Mouse (Mus musculus) heart, embryonic 11.5 days (tissue): ENCODE results near the gene Gjd3. TPM values are rescaled to one million over a fixed set of nuclear protein-coding genes. Genes with fewer than 3 reads are reported as not detected.

ENCODE experiments used
- ATAC-seq: fragments of 200-750 bp; cut with Nextera tagmentation; replicated peaks from 2 replicates; pipeline ENCODE4 v1.8.0; 2017; ENCODE audit warnings: moderate library complexity; ENCODE audit not compliant: insufficient number of reproducible peaks, low FRiP score, low TSS enrichment
- H3K27ac ChIP-seq: fragments of 300-500 bp; sonication (generic); 2 replicates; pipeline ENCODE4 v1.5.1; 2014; ENCODE audit warnings: mild to moderate bottlenecking, low read depth, low read length
- H3K27me3 ChIP-seq: fragments of 300-500 bp; sonication (generic); 2 replicates; pipeline ENCODE4 v1.6.1; 2014; ENCODE audit warnings: mild to moderate bottlenecking, low read length, mixed read lengths; ENCODE audit not compliant: control insufficient read depth, insufficient read depth
- H3K36me3 ChIP-seq: fragments of 300-500 bp; sonication (generic); 2 replicates; pipeline ENCODE4 v1.6.1; 2014; ENCODE audit warnings: mild to moderate bottlenecking, low read length, moderate library complexity, mixed read lengths; ENCODE audit not compliant: control insufficient read depth, insufficient read depth
- H3K4me1 ChIP-seq: fragments of 300-500 bp; sonication (generic); 2 replicates; pipeline ENCODE4 v1.6.1; 2014; ENCODE audit warnings: low read length; ENCODE audit not compliant: control insufficient read depth, insufficient read depth
- H3K4me2 ChIP-seq: fragments of 300-500 bp; sonication (generic); 2 replicates; pipeline ENCODE4 v1.6.1; 2014; ENCODE audit warnings: mild to moderate bottlenecking, moderate library complexity
- H3K4me3 ChIP-seq: fragments of 300-500 bp; sonication (generic); 2 replicates; pipeline ENCODE4 v1.5.1; 2014; ENCODE audit warnings: low read depth, low read length
- H3K9ac ChIP-seq: fragments of 300-500 bp; sonication (generic); 2 replicates; pipeline ENCODE4 v1.6.1; 2014; ENCODE audit warnings: mild to moderate bottlenecking, low read depth, low read length, moderate library complexity
- H3K9me3 ChIP-seq: fragments of 300-500 bp; sonication (generic); replicated peaks from 2 replicates; pipeline ENCODE4 v1.6.1; 2016; ENCODE audit warnings: low read length; ENCODE audit not compliant: control insufficient read depth
- WGBS: fragments of 180-500 bp; shearing (Covaris S2); extraction: QIAGEN DNeasy Blood & Tissue Kit; methylation state at CpG from one replicate; pipeline ENCODE4 v1.1.7; 2014; ENCODE audit not compliant: insufficient replicate concordance; 5-methylcytosine and 5-hydroxymethylcytosine counted together
- polyA plus RNA-seq: library from polyadenylated mRNA; unstranded; fragments of >200 nt; fragmentation: Nextera tagmentation; extraction: Ambion mirVana; gene quantifications from 2 replicates; pipeline ENCODE4 v1.2.1, GENCODE M21; 2014

The Gjd3 gene
- polyA plus RNA-seq, 1 experiment from 2014 or later = 1.3 TPM

DNA sequence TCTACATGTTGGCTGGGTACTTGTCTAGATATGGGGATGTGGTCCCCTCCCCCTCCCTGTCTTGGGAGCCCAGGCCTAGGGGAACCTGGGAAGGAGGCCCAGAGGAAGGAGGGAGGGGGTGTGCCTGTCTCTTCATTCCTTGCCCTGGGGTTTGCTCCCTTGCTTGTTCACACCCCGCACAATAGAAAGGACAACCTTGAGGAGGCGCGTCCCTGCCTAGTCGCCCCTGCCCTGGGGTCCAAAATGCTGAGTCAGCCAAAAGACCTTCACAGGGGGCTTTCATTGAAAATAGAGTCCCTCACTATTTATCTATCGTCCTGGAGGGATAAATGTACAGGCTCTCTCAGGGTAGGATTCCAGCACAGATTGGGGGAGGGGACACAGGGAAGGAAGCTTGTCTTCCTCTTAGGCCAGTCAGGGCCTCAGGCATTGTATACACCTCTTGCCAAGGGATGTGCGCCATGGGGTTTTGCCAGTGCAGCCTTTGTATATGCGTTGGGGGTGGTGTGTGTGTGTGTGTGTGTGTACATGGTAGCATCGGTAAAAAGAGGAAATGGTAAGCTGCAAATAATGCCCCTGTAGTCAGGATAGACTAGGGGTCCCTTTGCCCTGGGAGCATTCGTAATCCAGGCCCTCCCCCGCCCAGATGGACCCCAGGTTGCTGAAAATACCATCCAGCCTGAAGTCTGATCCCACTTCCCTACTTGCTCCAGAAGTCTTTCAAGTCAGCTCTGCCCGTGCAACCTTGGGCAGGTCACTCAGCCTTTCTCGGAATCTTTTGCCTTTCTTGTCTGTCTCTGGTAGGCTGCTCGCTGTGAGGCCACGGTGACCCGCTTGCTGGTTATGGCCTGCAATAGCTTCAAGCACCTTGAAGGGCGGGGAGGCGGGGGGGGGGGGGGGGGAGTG lies 27.8 kb downstream of the Gjd3 start:
- H3K4me1 ChIP-seq = peaks cover 64% of the 10 kb centered on the region
- H3K4me2 ChIP-seq = peak overlapping the region; percentile 47
- no peak overlapping the region for H3K9ac ChIP-seq

DNA sequence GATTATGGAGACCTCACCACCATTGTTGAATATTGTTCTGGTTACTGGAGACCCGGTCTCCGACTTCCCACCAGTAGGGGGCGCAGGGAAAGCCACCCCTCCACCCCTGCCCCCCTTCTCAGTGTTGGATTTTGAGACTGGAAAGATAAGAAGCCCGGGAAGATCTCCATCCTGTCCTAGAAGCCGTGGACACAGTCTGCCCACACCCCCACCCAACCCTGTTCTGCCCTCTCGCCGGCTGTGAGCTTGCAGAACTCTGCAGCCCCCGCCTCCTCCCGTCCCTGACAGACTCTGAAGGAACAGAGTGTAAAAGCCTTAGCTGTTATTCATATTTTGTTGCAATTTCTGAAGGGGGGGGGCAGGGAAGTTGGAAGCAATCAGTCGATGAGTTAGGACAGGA lies 28.4 kb downstream of the Gjd3 start:
- Histone ChIP-seq H3K4me2 (peak overlapping the region; percentile 47), H3K4me1 (peaks cover 64% of the 10 kb centered on the region), H3K4me3 (no peak overlapping the region), H3K27ac (peak overlapping the region; percentile 78), H3K9ac (peak overlapping the region; percentile 13; the same call in 1 of the 2 replicates), H3K27me3 (no peaks in the 10 kb centered on the region), H3K36me3 (peaks cover 4% of the 10 kb centered on the region), H3K9me3 (no peaks in the 10 kb centered on the region)
- peak; percentile 55 for ATAC-seq
- WGBS = 5% methylated on average over 10 of the region's 10 CpGs

More for the DNA sequence above, 27.8 kb downstream of the Gjd3 start:
- 17% methylated on average over 15 of the region's 17 CpGs for whole genome bisulfite sequencing
- H3K27ac ChIP-seq = peak overlapping the region; percentile 78
- ATAC-seq = peak; percentile 14; the same call in 1 of the 2 replicates
- H3K27me3 ChIP-seq = no peaks in the 10 kb centered on the region
- H3K9me3 ChIP-seq = no peaks in the 10 kb centered on the region
- peaks cover 4% of the 10 kb centered on the region for H3K36me3 ChIP-seq
- H3K4me3 ChIP-seq = no peak overlapping the region; the same call in 1 of the 2 replicates

DNA sequence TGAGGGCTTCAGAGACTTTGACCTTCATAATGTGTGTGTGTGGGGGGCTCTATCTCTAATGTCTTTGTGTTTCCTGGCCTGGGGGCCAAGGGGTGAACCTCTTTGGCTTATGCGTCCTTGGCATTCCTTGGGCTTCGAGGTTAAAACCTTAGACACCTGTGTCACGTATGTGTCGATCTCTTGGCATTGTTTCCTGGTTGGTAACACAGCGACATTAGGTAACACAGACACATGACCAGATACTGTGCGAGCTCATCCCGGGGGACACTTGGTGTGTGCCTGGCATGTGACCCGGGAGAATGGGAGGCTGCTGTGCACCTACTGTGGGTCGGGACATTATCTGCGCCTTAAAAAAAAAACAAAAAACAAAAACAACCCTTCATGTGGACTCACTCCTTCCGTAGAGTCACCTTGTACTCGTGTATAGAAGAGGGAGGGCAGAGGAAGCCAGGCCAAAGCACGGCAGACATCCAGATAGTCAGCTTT lies 28.9 kb downstream of the Gjd3 start:
- ATAC-seq = 0 out of 2 replicates have a peak, but pooled peaks have one; percentile 1
- peaks cover 62% of the 10 kb centered on the region for H3K4me1 ChIP-seq
- whole genome bisulfite sequencing = 20% methylated on average over 13 of the region's 13 CpGs
- peak overlapping the region; percentile 47 for H3K4me2 ChIP-seq
- H3K27me3 ChIP-seq = no peaks in the 10 kb centered on the region
- no peak overlapping the region for H3K4me3 ChIP-seq
- H3K36me3 ChIP-seq = peaks cover 4% of the 10 kb centered on the region
- peak overlapping the region; percentile 78 for H3K27ac ChIP-seq
- H3K9me3 ChIP-seq = no peaks in the 10 kb centered on the region
- H3K9ac ChIP-seq = peak overlapping the region; percentile 13; the same call in 1 of the 2 replicates

DNA sequence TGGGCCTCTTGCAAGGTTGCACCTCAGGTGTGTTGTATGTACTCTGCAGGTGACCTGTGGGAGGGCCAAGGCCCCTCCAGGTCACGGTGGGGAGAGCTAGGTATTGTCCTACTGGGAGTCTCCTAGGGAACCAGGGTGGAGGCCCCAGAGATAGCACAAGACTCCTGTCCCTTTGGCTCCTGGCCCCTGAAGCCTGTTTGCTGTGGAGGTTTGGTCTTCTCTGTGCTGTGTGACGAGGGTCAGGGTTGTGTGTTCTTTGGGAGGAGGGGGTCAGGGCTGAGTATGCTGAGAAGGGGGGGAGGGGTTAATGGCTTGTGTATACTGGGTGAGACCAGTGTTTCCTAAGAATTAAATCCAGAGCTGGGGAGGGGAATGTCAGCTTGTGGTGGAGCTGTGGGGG lies 29.5 kb downstream of the Gjd3 start:
- no peak overlapping the region; the same call in 1 of the 2 replicates for H3K4me2 ChIP-seq
- H3K36me3 ChIP-seq = peaks cover 4% of the 10 kb centered on the region
- 14% methylated on average over 2 of the region's 2 CpGs for WGBS
- no peaks in the 10 kb centered on the region for H3K27me3 ChIP-seq
- ATAC-seq = no peak
- no peak overlapping the region for H3K4me3 ChIP-seq
- peak overlapping the region; percentile 78 for H3K27ac ChIP-seq
- H3K9me3 ChIP-seq = no peaks in the 10 kb centered on the region
- H3K4me1 ChIP-seq = peaks cover 63% of the 10 kb centered on the region
- H3K9ac ChIP-seq = no peak overlapping the region

DNA sequence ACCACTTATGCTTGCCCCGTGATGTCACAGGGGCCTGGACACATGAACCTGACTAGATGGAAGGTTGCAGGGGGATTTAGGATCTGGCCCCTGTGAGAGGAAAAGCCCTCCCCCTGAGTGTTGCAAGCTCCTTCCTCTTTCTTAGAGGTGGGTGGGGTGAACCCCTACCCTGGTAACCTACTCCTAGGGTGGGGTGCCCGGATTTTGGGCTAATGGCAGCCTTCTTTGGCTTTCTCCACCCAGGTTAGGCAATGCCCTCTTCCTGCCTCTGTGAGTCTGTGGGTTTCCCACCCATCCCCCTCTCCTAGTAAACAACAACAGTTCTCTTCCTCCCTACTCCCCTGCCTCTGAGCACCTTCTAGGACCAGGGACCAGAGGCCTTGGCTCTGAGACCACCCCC lies 30.1 kb downstream of the Gjd3 start:
- Histone ChIP-seq H3K4me1 (peaks cover 69% of the 10 kb centered on the region), H3K36me3 (peaks cover 4% of the 10 kb centered on the region), H3K4me3 (no peak overlapping the region), H3K27me3 (no peaks in the 10 kb centered on the region), H3K27ac (no peak overlapping the region), H3K9ac (no peak overlapping the region), H3K9me3 (no peaks in the 10 kb centered on the region), H3K4me2 (no peak overlapping the region)
- 59% methylated on average over 2 of the region's 2 CpGs for WGBS
- ATAC-seq = no peak

DNA sequence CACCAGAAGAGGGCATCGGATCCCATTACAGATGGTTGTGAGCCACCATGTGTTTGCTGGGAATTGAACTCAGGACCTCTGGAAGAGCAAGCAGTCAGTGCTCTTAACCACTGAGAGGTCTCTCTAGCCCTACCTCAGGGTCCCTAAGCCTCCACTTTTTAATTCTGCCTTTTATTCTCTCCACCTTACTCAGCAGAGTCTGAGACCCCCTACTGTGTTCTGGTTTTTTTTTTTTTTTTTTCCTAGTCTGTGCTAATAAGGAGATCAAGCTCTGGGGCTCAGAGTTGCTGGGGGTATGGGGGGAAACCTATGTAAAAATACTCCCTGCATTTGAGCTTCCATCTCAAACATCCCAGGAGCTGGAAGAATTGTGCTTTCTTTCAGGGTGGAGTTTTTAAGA lies 30.7 kb downstream of the Gjd3 start:
- Histone ChIP-seq H3K4me3 (no peak overlapping the region), H3K4me1 (peaks cover 75% of the 10 kb centered on the region), H3K27me3 (no peaks in the 10 kb centered on the region), H3K27ac (no peak overlapping the region), H3K9me3 (no peaks in the 10 kb centered on the region), H3K9ac (no peak overlapping the region), H3K4me2 (no peak overlapping the region), H3K36me3 (peaks cover 4% of the 10 kb centered on the region)
- ATAC-seq = no peak
- 67% methylated on average over 1 of the region's 1 CpGs for WGBS

DNA sequence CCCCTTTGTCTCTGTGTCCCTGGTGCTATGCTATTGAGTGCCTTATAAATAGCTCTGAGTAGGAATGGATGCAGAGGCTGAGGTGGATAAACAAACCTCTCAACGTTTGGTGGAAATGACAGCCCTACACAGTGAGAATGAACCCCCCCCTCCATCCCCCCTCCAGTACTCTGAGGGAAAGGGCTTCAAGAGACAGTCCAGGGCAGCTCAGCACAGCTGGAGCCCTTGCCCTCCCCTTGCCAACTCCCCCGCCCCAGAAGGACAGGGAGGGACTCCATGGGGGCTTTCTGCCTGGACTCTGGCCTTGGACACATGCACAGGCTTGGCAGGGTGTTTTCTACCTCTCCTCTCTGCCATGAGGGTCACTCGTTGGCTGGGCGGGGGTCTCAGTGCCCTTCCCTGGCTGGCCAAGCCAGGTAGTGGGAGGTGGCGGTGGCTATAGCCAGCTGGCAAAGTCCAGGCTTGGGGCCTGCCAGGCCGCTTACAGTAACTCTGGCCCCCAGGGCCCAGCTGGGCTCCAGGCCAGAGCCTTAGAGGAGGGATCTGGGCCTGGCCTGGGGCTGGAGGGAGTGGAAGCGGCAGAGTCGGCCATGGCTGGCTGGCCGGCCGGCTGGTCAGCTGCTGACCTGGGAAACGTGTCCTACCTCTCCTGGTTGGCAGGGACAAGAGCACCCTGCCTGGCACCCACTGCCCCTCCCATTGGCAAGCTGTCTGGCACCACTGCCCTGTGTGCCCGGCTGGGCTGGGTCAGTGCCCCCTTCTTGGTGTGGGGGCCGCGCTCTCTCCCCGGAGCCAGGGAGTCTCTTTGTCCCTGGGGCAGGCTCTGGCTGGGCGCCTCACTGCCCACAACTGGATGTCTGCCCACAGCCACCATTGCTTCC lies 31.6 kb downstream of the Gjd3 start:
- H3K27me3 ChIP-seq = no peaks in the 10 kb centered on the region
- H3K4me2 ChIP-seq = peak overlapping the region; percentile 7; the same call in 1 of the 2 replicates
- peak overlapping the region; percentile 42 for H3K27ac ChIP-seq
- H3K36me3 ChIP-seq = peaks cover 4% of the 10 kb centered on the region; the same call in 1 of the 2 replicates
- 0 out of 2 replicates have a peak overlapping the region, but pooled peaks have one; percentile 12 for H3K9ac ChIP-seq
- 64% methylated on average over 16 of the region's 16 CpGs for WGBS
- no peak overlapping the region for H3K4me3 ChIP-seq
- peaks cover 77% of the 10 kb centered on the region for H3K4me1 ChIP-seq
- no peaks in the 10 kb centered on the region for H3K9me3 ChIP-seq
- ATAC-seq = no peak

DNA sequence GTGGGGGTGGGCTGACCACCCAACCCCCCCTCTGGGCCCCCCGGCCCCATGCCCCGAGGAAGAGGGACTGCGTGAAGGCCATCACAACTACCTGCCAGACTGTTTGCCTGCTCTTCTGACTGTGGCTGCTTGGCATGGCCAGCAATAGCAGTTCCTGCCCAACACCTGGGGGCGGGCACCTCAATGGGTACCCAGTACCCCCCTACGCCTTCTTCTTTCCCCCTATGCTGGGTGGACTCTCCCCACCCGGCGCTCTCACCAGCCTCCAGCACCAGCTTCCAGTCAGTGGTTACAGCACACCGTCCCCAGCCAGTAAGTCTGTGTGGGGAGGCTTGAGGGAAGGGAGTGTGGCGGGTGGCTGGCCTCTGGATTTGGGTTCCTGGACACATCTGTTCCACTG lies 32.3 kb downstream of the Gjd3 start:
- no peaks in the 10 kb centered on the region for H3K27me3 ChIP-seq
- peaks cover 79% of the 10 kb centered on the region for H3K4me1 ChIP-seq
- no peak overlapping the region for H3K4me3 ChIP-seq
- H3K36me3 ChIP-seq = peaks cover 4% of the 10 kb centered on the region; the same call in 1 of the 2 replicates
- H3K27ac ChIP-seq = no peak overlapping the region
- H3K9me3 ChIP-seq = no peaks in the 10 kb centered on the region
- H3K4me2 ChIP-seq = no peak overlapping the region
- ATAC-seq = no peak
- WGBS = 87% methylated on average over 9 of the region's 9 CpGs
- no peak overlapping the region for H3K9ac ChIP-seq
